Mouse (Mus musculus) ES-Bruce4 (cell line): ENCODE results near the gene Krtap28-13.

ENCODE experiments used
- CTCF ChIP-seq: IDR thresholded peaks from one replicate; pipeline ENCODE4 v1.8.1; 2011; ENCODE audit warnings: low read depth, low read length
- EP300 ChIP-seq: IDR thresholded peaks from 2 replicates; pipeline ENCODE4 v1.6.1; 2011; ENCODE audit warnings: low read depth, low read length; ENCODE audit not compliant: insufficient read depth
- POLR2A ChIP-seq: IDR thresholded peaks from one replicate; pipeline ENCODE4 v1.8.1; 2011; ENCODE audit warnings: low read length; ENCODE audit not compliant: insufficient read depth

GRCm38 (mm10) chr1:83076190-83076917 lies 15.6 kb downstream of the Krtap28-13 start:
- peak; percentile 4 for TF ChIP-seq CTCF
- no peak for TF ChIP-seq POLR2A
- no peak for TF ChIP-seq EP300
